22 mouse cellular contexts compared by ENCODE assay signal in genomic region chr1:65107654-65108279, GRCm38 (mm10). TPM values are rescaled to one million over a fixed set of nuclear protein-coding genes. Genes with fewer than 3 reads are reported as not detected.
DNase-seq lines count a peak whose midpoint lies in the region; ATAC-seq and TF ChIP-seq lines count a peak whose summit lies in the region.
"Had no signal": no experiment of that assay in that cellular context is flagged by ENCODE, and none has a peak within 500 bp of the region (broad histone marks: within the 10 kb centered on the region; RNA-seq: fewer than 3 reads in every experiment).

No protein-coding gene starts in this region.

- no peak overlapping the region for H3K27ac ChIP-seq in liver, postnatal 0 days (ENCODE audit: low read depth)
- H3K27ac ChIP-seq in liver, embryonic 12.5 days, result no peak overlapping the region
- peak overlapping the region; percentile 52 for H3K27ac ChIP-seq in bone marrow macrophage, adult 2 months (ENCODE audit: insufficient read depth, low read depth, low read length)
- H3K27ac ChIP-seq: embryonic facial prominence, embryonic 13.5 days; forebrain, embryonic 12.5 days; heart, embryonic 13.5 days; hindbrain, embryonic 14.5 days; intestine, embryonic 15.5 days had no signal

- DNase-seq in liver, postnatal 0 days, result peak; percentile 30
- DNase-seq in adrenal gland, adult 2 months, result no peak
- no peak for DNase-seq in kidney, postnatal 36 days
- no peak for DNase-seq in urinary bladder, postnatal 10 days (ENCODE audit: low spot score)
- DNase-seq: adrenal gland, postnatal 14 days; cerebellum, adult 2 months; cerebellum, postnatal 14 days; gastrocnemius, postnatal 25 days; heart, adult 11 months had no signal

- ATAC-seq in liver, postnatal 0 days, result no peak
- no peak for ATAC-seq in liver, embryonic 12.5 days
- ATAC-seq in megakaryocyte, adult 5-6 weeks (ENCODE audit: poor library complexity, severe bottlenecking), result peak; percentile 71
- ATAC-seq: forebrain, embryonic 16.5 days; intestine, embryonic 15.5 days had no signal

- H3K36me3 ChIP-seq in liver, postnatal 0 days (replicated peaks; ENCODE audit: insufficient read depth, low read length), result no peaks in the 10 kb centered on the region
- no peaks in the 10 kb centered on the region for H3K36me3 ChIP-seq in liver, embryonic 12.5 days
- H3K36me3 ChIP-seq: embryonic facial prominence, embryonic 13.5 days; forebrain, embryonic 12.5 days; heart, embryonic 13.5 days; intestine, embryonic 15.5 days had no signal

- no peak for TF ChIP-seq EP300 in liver, postnatal 0 days (IDR thresholded peaks at IDR 0.05; ENCODE audit: low read depth)

- TF ChIP-seq POLR2A in bone marrow macrophage, adult 2 months (IDR thresholded peaks at IDR 0.05; ENCODE audit: borderline replicate concordance, low read depth, low read length), result no peak

- H3K4me3 ChIP-seq in liver, postnatal 0 days (ENCODE audit: low read depth, low read length), result no peak overlapping the region
- no peak overlapping the region for H3K4me3 ChIP-seq in liver, embryonic 12.5 days
- peak overlapping the region; percentile 13; the same call in 1 of the 2 replicates for H3K4me3 ChIP-seq in bone marrow macrophage, adult 2 months (ENCODE audit: insufficient read depth, low read length)
- H3K4me3 ChIP-seq: embryonic facial prominence, embryonic 13.5 days; forebrain, embryonic 12.5 days; heart, embryonic 13.5 days; intestine, embryonic 15.5 days had no signal

- no peak for TF ChIP-seq CTCF in liver, postnatal 0 days (IDR thresholded peaks at IDR 0.05; ENCODE audit: low read depth)
- no peak for TF ChIP-seq CTCF in bone marrow macrophage, adult 2 months (IDR thresholded peaks at IDR 0.05; ENCODE audit: low read depth, low read length)

- no peak overlapping the region for H3K4me2 ChIP-seq in liver, postnatal 0 days (ENCODE audit: low read depth, low read length)
- no peak overlapping the region for H3K4me2 ChIP-seq in liver, embryonic 12.5 days
- H3K4me2 ChIP-seq: embryonic facial prominence, embryonic 13.5 days; forebrain, embryonic 12.5 days; heart, embryonic 13.5 days; hindbrain, embryonic 14.5 days; intestine, embryonic 15.5 days had no signal

- H3K9ac ChIP-seq in liver, postnatal 0 days (replicated peaks), result no peak overlapping the region
- no peak overlapping the region for H3K9ac ChIP-seq in liver, embryonic 12.5 days
- H3K9ac ChIP-seq: embryonic facial prominence, embryonic 13.5 days; forebrain, embryonic 12.5 days; heart, embryonic 13.5 days; hindbrain, embryonic 14.5 days; intestine, embryonic 15.5 days had no signal

- 75% methylated on average over 10 of the region's 10 CpGs for WGBS in liver, postnatal 0 days (ENCODE audit: insufficient replicate concordance)
- 76% methylated on average over 10 of the region's 10 CpGs for WGBS in liver, embryonic 12.5 days (ENCODE audit: insufficient replicate concordance)

- H3K9me3 ChIP-seq in liver, postnatal 0 days (ENCODE audit: low read length), result no peaks in the 10 kb centered on the region
- H3K9me3 ChIP-seq in liver, embryonic 12.5 days (replicated peaks), result no peaks in the 10 kb centered on the region
- H3K9me3 ChIP-seq: embryonic facial prominence, embryonic 13.5 days; forebrain, embryonic 12.5 days; heart, embryonic 13.5 days; intestine, embryonic 15.5 days had no signal

- H3K27me3 ChIP-seq in liver, postnatal 0 days (ENCODE audit: insufficient read depth, low read length), result no peaks in the 10 kb centered on the region
- no peaks in the 10 kb centered on the region for H3K27me3 ChIP-seq in liver, embryonic 12.5 days (replicated peaks)
- H3K27me3 ChIP-seq: embryonic facial prominence, embryonic 13.5 days; forebrain, embryonic 12.5 days; heart, embryonic 13.5 days; intestine, embryonic 15.5 days had no signal

- peaks cover 1% of the 10 kb centered on the region; the same call in 1 of the 2 replicates for H3K4me1 ChIP-seq in liver, postnatal 0 days (ENCODE audit: insufficient read depth)
- H3K4me1 ChIP-seq in liver, embryonic 12.5 days, result 0 out of 2 replicates have a peak, but pooled peaks cover 5% of the 10 kb centered on the region
- H3K4me1 ChIP-seq in bone marrow macrophage, adult 2 months (ENCODE audit: control insufficient read depth, insufficient read depth, low read length), result peaks cover 30% of the 10 kb centered on the region
- H3K4me1 ChIP-seq: embryonic facial prominence, embryonic 13.5 days; forebrain, embryonic 12.5 days; heart, embryonic 13.5 days; intestine, embryonic 15.5 days had no signal

RNA-seq across cellular contexts. Expression of gene Cryga, which starts 4.6 kb away (rescaled TPM):
- polyA plus RNA-seq in liver, postnatal 0 days (2015; fragmentation: Nextera tagmentation; extraction: Ambion mirVana), result not detected in 2 replicates
- polyA plus RNA-seq in liver, embryonic 12.5 days (2016; fragmentation: Nextera tagmentation; extraction: Ambion mirVana), result not detected in 2 replicates
- polyA plus RNA-seq in bone marrow macrophage, adult 2 months (2012; ENCODE audit: insufficient read depth, insufficient read length, missing spikeins), result not detected in 2 replicates
- not detected in 2 replicates for total RNA-seq in megakaryocyte, adult 5-6 weeks (2015)
- not detected in 2 replicates for total RNA-seq in megakaryocyte, adult 5-6 weeks (2017)
- total RNA-seq in adrenal gland, adult 2 months (2021), result not detected
- polyA plus RNA-seq in adrenal gland, adult 2 months (2012; rRNA removed), result not detected in 2 replicates
- total RNA-seq: adrenal gland, postnatal 14 days; gastrocnemius, adult 18-20 months; gastrocnemius, postnatal 25 days; hematopoietic stem cell, adult 5-6 weeks had no signal
- polyA plus RNA-seq: embryonic facial prominence, embryonic 13.5 days; forebrain, embryonic 16.5 days; heart, embryonic 13.5 days; heart, postnatal 0 days; hindbrain, embryonic 14.5 days; intestine, embryonic 15.5 days had no signal

RNA-seq across cellular contexts. Expression of gene Gm28845, which starts 11.6 kb away (rescaled TPM):
- not detected in 2 replicates for polyA plus RNA-seq in liver, postnatal 0 days (2015; fragmentation: Nextera tagmentation; extraction: Ambion mirVana)
- polyA plus RNA-seq in liver, embryonic 12.5 days (2016; fragmentation: Nextera tagmentation; extraction: Ambion mirVana), result not detected in 2 replicates
- polyA plus RNA-seq in bone marrow macrophage, adult 2 months (2012; ENCODE audit: insufficient read depth, insufficient read length, missing spikeins), result not detected in 2 replicates
- total RNA-seq in megakaryocyte, adult 5-6 weeks (2015), result not detected in 2 replicates
- not detected in 2 replicates for total RNA-seq in megakaryocyte, adult 5-6 weeks (2017)
- total RNA-seq in adrenal gland, adult 2 months (2021), result not detected
- not detected in 2 replicates for polyA plus RNA-seq in adrenal gland, adult 2 months (2012; rRNA removed)
- total RNA-seq: adrenal gland, postnatal 14 days; gastrocnemius, adult 18-20 months; gastrocnemius, postnatal 25 days; hematopoietic stem cell, adult 5-6 weeks had no signal
- polyA plus RNA-seq: embryonic facial prominence, embryonic 13.5 days; forebrain, embryonic 12.5 days; forebrain, embryonic 16.5 days; heart, embryonic 13.5 days; heart, postnatal 0 days; intestine, embryonic 15.5 days had no signal

RNA-seq across cellular contexts. Expression of gene D630023F18Rik, which starts 15.2 kb away (rescaled TPM):
- polyA plus RNA-seq in liver, postnatal 0 days (2015; fragmentation: Nextera tagmentation; extraction: Ambion mirVana), result 0.12 and 0.19 TPM in 2 replicates
- polyA plus RNA-seq in liver, embryonic 12.5 days (2016; fragmentation: Nextera tagmentation; extraction: Ambion mirVana), result 0.10 and 0.33 TPM in 2 replicates
- polyA plus RNA-seq in bone marrow macrophage, adult 2 months (2012; ENCODE audit: insufficient read depth, insufficient read length, missing spikeins), result 1.3 and 2.1 TPM in 2 replicates
- total RNA-seq in megakaryocyte, adult 5-6 weeks (2015), result 0.39 and 1.1 TPM in 2 replicates
- 0.73 and 1.5 TPM in 2 replicates for total RNA-seq in megakaryocyte, adult 5-6 weeks (2017)
- total RNA-seq in adrenal gland, adult 2 months (2021), result not detected
- polyA plus RNA-seq in adrenal gland, adult 2 months (2012; rRNA removed), result not detected in 2 replicates
- total RNA-seq: adrenal gland, postnatal 14 days; gastrocnemius, adult 18-20 months; gastrocnemius, postnatal 25 days; hematopoietic stem cell, adult 5-6 weeks had no signal
- polyA plus RNA-seq: heart, postnatal 0 days had no signal

RNA-seq across cellular contexts. Expression of gene Crygb, which starts 25.7 kb away (rescaled TPM):
- polyA plus RNA-seq in liver, postnatal 0 days (2015; fragmentation: Nextera tagmentation; extraction: Ambion mirVana), result not detected in 2 replicates
- not detected in 2 replicates for polyA plus RNA-seq in liver, embryonic 12.5 days (2016; fragmentation: Nextera tagmentation; extraction: Ambion mirVana)
- polyA plus RNA-seq in bone marrow macrophage, adult 2 months (2012; ENCODE audit: insufficient read depth, insufficient read length, missing spikeins), result not detected in 2 replicates
- total RNA-seq in megakaryocyte, adult 5-6 weeks (2015), result not detected in 2 replicates
- not detected in 2 replicates for total RNA-seq in megakaryocyte, adult 5-6 weeks (2017)
- not detected for total RNA-seq in adrenal gland, adult 2 months (2021)
- polyA plus RNA-seq in adrenal gland, adult 2 months (2012; rRNA removed), result not detected in 2 replicates
- total RNA-seq: adrenal gland, postnatal 14 days; gastrocnemius, adult 18-20 months; gastrocnemius, postnatal 25 days; hematopoietic stem cell, adult 5-6 weeks had no signal
- polyA plus RNA-seq: cerebellum, adult 2 months; forebrain, embryonic 12.5 days; forebrain, embryonic 16.5 days; frontal cortex, adult 2 months; heart, postnatal 0 days; intestine, embryonic 15.5 days had no signal

RNA-seq across cellular contexts. Expression of gene Crygc, which starts 34.3 kb away (rescaled TPM):
- not detected in 2 replicates for polyA plus RNA-seq in liver, postnatal 0 days (2015; fragmentation: Nextera tagmentation; extraction: Ambion mirVana)
- polyA plus RNA-seq in liver, embryonic 12.5 days (2016; fragmentation: Nextera tagmentation; extraction: Ambion mirVana), result not detected in 2 replicates
- not detected in 2 replicates for polyA plus RNA-seq in bone marrow macrophage, adult 2 months (2012; ENCODE audit: insufficient read depth, insufficient read length, missing spikeins)
- not detected in 2 replicates for total RNA-seq in megakaryocyte, adult 5-6 weeks (2015)
- total RNA-seq in megakaryocyte, adult 5-6 weeks (2017), result not detected in 2 replicates
- not detected for total RNA-seq in adrenal gland, adult 2 months (2021)
- polyA plus RNA-seq in adrenal gland, adult 2 months (2012; rRNA removed), result not detected in 2 replicates
- total RNA-seq: adrenal gland, postnatal 14 days; gastrocnemius, adult 18-20 months; gastrocnemius, postnatal 25 days; hematopoietic stem cell, adult 5-6 weeks had no signal
- polyA plus RNA-seq: cerebellum, adult 2 months; embryonic facial prominence, embryonic 13.5 days; forebrain, embryonic 12.5 days; forebrain, embryonic 16.5 days; frontal cortex, adult 2 months; heart, embryonic 13.5 days; heart, postnatal 0 days; hindbrain, embryonic 14.5 days; intestine, embryonic 15.5 days had no signal
